Mouse (Mus musculus): ENCODE data around the gene Igf2bp3. TPM values are rescaled to one million over a fixed set of nuclear protein-coding genes. Genes with fewer than 3 reads are reported as not detected.

The Igf2bp3 gene
- polyA plus RNA-seq, 1 experiment from 2014 or later = 33.5 TPM

DNA sequence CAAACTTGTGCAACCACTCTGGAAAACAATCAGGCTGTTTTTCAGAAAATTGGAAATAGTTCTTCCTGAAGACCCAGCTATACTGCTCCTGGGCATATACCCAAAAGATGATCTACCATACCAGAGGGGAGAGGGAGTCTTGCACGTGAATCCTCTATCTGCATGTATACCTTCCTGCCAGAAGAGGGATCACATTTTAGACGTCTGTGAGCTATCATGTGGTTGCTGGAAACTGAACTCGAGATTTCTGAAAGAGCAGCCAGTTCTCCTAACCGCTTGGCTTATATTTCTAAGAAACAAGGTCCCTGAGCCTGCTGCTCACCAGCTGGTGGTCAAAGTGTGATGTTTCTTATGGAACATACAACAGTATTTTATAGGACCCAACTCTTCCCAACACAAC lies 146.4 kb downstream of the Igf2bp3 start:
- 39% methylated on average over 3 of the region's 4 CpGs for WGBS
- Histone ChIP-seq H3K27me3 (ENCODE audit: control insufficient read depth, insufficient read depth, low read length) (no peaks in the 10 kb centered on the region), H3K4me2 (ENCODE audit: low read depth, low read length) (no peak overlapping the region), H3K9ac (ENCODE audit: low read length) (no peak overlapping the region), H3K36me3 (ENCODE audit: control insufficient read depth, insufficient read depth) (no peaks in the 10 kb centered on the region), H3K9me3 (replicated peaks; ENCODE audit: control insufficient read depth, low read length) (no peaks in the 10 kb centered on the region), H3K4me1 (ENCODE audit: control insufficient read depth, insufficient read depth, low read length) (0 out of 2 replicates have a peak, but pooled peaks cover 2% of the 10 kb centered on the region), H3K27ac (ENCODE audit: low read length) (no peak overlapping the region), H3K4me3 (ENCODE audit: low read length) (no peak overlapping the region)
- no peak for ATAC-seq (replicated peaks; ENCODE audit: extremely low read depth, insufficient read depth, low FRiP score)

GRCm38 (mm10) chr6:49057053-49058021 lies 157.4 kb downstream of the Igf2bp3 start:
- no peaks in the 10 kb centered on the region for H3K4me1 ChIP-seq (ENCODE audit: control insufficient read depth, insufficient read depth, low read length)
- no peak for ATAC-seq (replicated peaks; ENCODE audit: extremely low read depth, insufficient read depth, low FRiP score)
- 38% methylated on average over 8 of the region's 8 CpGs for WGBS
- no peak overlapping the region for H3K4me3 ChIP-seq (ENCODE audit: low read length)
- H3K9me3 ChIP-seq (replicated peaks; ENCODE audit: control insufficient read depth, low read length) = no peaks in the 10 kb centered on the region
- no peak overlapping the region for H3K9ac ChIP-seq (ENCODE audit: low read length)
- no peak overlapping the region for H3K27ac ChIP-seq (ENCODE audit: low read length)
- no peaks in the 10 kb centered on the region for H3K27me3 ChIP-seq (ENCODE audit: control insufficient read depth, insufficient read depth, low read length)
- H3K4me2 ChIP-seq (ENCODE audit: low read depth, low read length) = no peak overlapping the region
- H3K36me3 ChIP-seq (ENCODE audit: control insufficient read depth, insufficient read depth) = no peaks in the 10 kb centered on the region

DNA sequence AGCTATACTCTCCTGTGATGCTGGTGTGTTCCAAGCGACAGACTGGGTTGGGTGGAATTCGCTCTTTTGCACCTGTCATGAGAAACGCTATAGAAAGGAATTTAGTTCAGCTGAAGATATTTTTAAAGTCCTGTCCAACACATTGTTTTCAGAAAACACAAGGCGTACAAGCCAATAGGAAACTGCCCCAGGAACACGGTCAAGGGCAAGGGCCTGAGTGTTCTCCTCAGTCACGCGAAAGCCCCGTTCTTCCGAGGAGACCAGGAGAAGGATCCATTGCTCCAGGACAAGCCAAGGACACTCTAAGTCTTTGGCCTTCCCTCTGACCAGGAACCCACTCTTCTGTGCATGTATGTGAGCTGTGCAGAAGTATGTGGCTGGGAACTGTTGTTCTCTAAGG lies 158.7 kb downstream of the Igf2bp3 start:
- H3K4me3 ChIP-seq (ENCODE audit: low read length) = no peak overlapping the region
- no peaks in the 10 kb centered on the region for H3K4me1 ChIP-seq (ENCODE audit: control insufficient read depth, insufficient read depth, low read length)
- no peak overlapping the region for H3K9ac ChIP-seq (ENCODE audit: low read length)
- no peak overlapping the region for H3K4me2 ChIP-seq (ENCODE audit: low read depth, low read length)
- H3K36me3 ChIP-seq (ENCODE audit: control insufficient read depth, insufficient read depth) = no peaks in the 10 kb centered on the region
- no peak overlapping the region for H3K27ac ChIP-seq (ENCODE audit: low read length)
- 78% methylated on average over 9 of the region's 9 CpGs for WGBS
- no peaks in the 10 kb centered on the region for H3K27me3 ChIP-seq (ENCODE audit: control insufficient read depth, insufficient read depth, low read length)
- ATAC-seq (replicated peaks; ENCODE audit: extremely low read depth, insufficient read depth, low FRiP score) = no peak
- no peaks in the 10 kb centered on the region for H3K9me3 ChIP-seq (replicated peaks; ENCODE audit: control insufficient read depth, low read length)

GRCm38 (mm10) chr6:49055256-49055733 lies 159.5 kb downstream of the Igf2bp3 start:
- H3K9me3 ChIP-seq (replicated peaks; ENCODE audit: control insufficient read depth, low read length) = no peaks in the 10 kb centered on the region
- H3K4me1 ChIP-seq (ENCODE audit: control insufficient read depth, insufficient read depth, low read length) = no peaks in the 10 kb centered on the region
- no peaks in the 10 kb centered on the region for H3K36me3 ChIP-seq (ENCODE audit: control insufficient read depth, insufficient read depth)
- 38% methylated on average over 7 of the region's 7 CpGs for WGBS
- H3K4me2 ChIP-seq (ENCODE audit: low read depth, low read length) = no peak overlapping the region
- no peak overlapping the region for H3K9ac ChIP-seq (ENCODE audit: low read length)
- H3K4me3 ChIP-seq (ENCODE audit: low read length) = no peak overlapping the region
- H3K27ac ChIP-seq (ENCODE audit: low read length) = no peak overlapping the region
- no peaks in the 10 kb centered on the region for H3K27me3 ChIP-seq (ENCODE audit: control insufficient read depth, insufficient read depth, low read length)
- no peak for ATAC-seq (replicated peaks; ENCODE audit: extremely low read depth, insufficient read depth, low FRiP score)

GRCm38 (mm10) chr6:49052191-49052590 lies 162.6 kb downstream of the Igf2bp3 start:
- WGBS = 46% methylated on average over 5 of the region's 5 CpGs
- Histone ChIP-seq H3K4me1 (ENCODE audit: control insufficient read depth, insufficient read depth, low read length) (no peaks in the 10 kb centered on the region), H3K27ac (ENCODE audit: low read length) (no peak overlapping the region), H3K4me3 (ENCODE audit: low read length) (no peak overlapping the region), H3K4me2 (ENCODE audit: low read depth, low read length) (no peak overlapping the region), H3K9ac (ENCODE audit: low read length) (no peak overlapping the region), H3K36me3 (ENCODE audit: control insufficient read depth, insufficient read depth) (no peaks in the 10 kb centered on the region), H3K27me3 (ENCODE audit: control insufficient read depth, insufficient read depth, low read length) (no peaks in the 10 kb centered on the region), H3K9me3 (replicated peaks; ENCODE audit: control insufficient read depth, low read length) (no peaks in the 10 kb centered on the region)
- no peak for ATAC-seq (replicated peaks; ENCODE audit: extremely low read depth, insufficient read depth, low FRiP score)

DNA sequence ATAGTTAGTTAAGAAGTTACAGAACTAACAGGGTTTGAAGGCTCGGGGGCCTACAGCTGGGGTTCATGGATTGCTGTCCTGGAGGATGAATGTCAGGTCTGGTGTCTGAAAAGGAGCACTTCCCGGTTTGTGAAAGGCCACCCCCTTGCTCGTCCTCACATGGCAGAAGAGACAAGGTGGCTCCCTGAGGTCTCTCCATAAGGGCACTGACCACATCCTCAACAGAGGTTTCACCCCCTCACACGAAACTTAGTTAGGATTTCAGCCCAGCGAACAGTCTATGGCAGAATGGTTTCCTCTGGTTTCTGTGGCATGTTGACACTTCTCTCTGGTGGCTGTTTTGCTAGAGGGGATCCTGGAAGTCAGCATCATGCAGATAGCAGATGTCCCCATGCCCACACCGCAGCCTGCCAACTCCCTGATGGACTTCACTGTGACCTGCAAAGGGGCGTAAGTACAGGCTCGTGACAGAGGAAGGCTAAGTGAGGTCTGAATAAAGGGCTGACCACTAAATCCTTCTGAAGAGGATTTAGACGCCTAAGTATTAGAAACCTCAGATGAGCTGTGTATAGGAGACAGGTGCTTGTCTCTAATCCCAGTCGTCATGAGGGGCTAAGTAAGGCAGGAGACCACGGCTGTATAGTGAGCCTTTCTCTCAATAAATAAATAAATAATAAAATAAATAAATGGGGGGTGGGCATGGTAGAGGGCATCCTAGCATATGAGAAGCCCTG lies 163.9 kb downstream of the Igf2bp3 start:
- WGBS = 70% methylated on average over 11 of the region's 11 CpGs
- no peaks in the 10 kb centered on the region for H3K36me3 ChIP-seq (ENCODE audit: control insufficient read depth, insufficient read depth)
- H3K4me1 ChIP-seq (ENCODE audit: control insufficient read depth, insufficient read depth, low read length) = no peaks in the 10 kb centered on the region
- no peaks in the 10 kb centered on the region for H3K9me3 ChIP-seq (replicated peaks; ENCODE audit: control insufficient read depth, low read length)
- no peak overlapping the region for H3K4me3 ChIP-seq (ENCODE audit: low read length)
- ATAC-seq (replicated peaks; ENCODE audit: extremely low read depth, insufficient read depth, low FRiP score) = no peak
- no peak overlapping the region for H3K4me2 ChIP-seq (ENCODE audit: low read depth, low read length)
- no peak overlapping the region for H3K9ac ChIP-seq (ENCODE audit: low read length)
- H3K27me3 ChIP-seq (ENCODE audit: control insufficient read depth, insufficient read depth, low read length) = no peaks in the 10 kb centered on the region
- H3K27ac ChIP-seq (ENCODE audit: low read length) = no peak overlapping the region

DNA sequence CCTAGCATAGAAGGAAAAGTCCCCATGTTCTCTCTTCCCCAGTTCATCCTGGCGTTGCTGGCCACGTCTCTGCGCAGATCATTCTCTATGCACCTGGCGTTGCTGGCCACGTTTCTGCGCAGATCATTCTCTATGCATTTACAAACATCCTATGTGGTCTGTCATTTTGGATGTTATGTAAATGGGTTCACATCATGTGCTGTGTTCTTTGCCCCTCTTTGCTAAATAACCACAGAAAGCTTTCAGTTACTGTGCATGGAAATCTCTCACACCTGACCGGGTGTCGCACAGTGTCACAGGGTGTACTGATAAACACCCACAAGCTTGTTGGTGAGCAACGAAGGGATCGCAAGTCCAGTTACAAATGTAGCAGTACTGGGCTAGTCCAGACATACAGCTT lies 166.4 kb downstream of the Igf2bp3 start:
- ATAC-seq (replicated peaks; ENCODE audit: extremely low read depth, insufficient read depth, low FRiP score) = no peak
- Histone ChIP-seq H3K27ac (ENCODE audit: low read length) (no peak overlapping the region), H3K4me3 (ENCODE audit: low read length) (no peak overlapping the region), H3K4me2 (ENCODE audit: low read depth, low read length) (no peak overlapping the region), H3K4me1 (ENCODE audit: control insufficient read depth, insufficient read depth, low read length) (no peaks in the 10 kb centered on the region), H3K27me3 (ENCODE audit: control insufficient read depth, insufficient read depth, low read length) (no peaks in the 10 kb centered on the region), H3K9ac (ENCODE audit: low read length) (no peak overlapping the region), H3K9me3 (replicated peaks; ENCODE audit: control insufficient read depth, low read length) (no peaks in the 10 kb centered on the region), H3K36me3 (ENCODE audit: control insufficient read depth, insufficient read depth) (no peaks in the 10 kb centered on the region)
- 82% methylated on average over 10 of the region's 10 CpGs for WGBS

GRCm38 (mm10) chr6:49047848-49048247 lies 166.9 kb downstream of the Igf2bp3 start:
- Histone ChIP-seq H3K4me2 (ENCODE audit: low read depth, low read length) (no peak overlapping the region), H3K4me3 (ENCODE audit: low read length) (no peak overlapping the region), H3K27me3 (ENCODE audit: control insufficient read depth, insufficient read depth, low read length) (no peaks in the 10 kb centered on the region), H3K9ac (ENCODE audit: low read length) (no peak overlapping the region), H3K27ac (ENCODE audit: low read length) (no peak overlapping the region), H3K36me3 (ENCODE audit: control insufficient read depth, insufficient read depth) (no peaks in the 10 kb centered on the region), H3K4me1 (ENCODE audit: control insufficient read depth, insufficient read depth, low read length) (no peaks in the 10 kb centered on the region), H3K9me3 (replicated peaks; ENCODE audit: control insufficient read depth, low read length) (no peaks in the 10 kb centered on the region)
- ATAC-seq (replicated peaks; ENCODE audit: extremely low read depth, insufficient read depth, low FRiP score) = no peak
- 61% methylated on average over 10 of the region's 10 CpGs for WGBS

GRCm38 (mm10) chr6:49046976-49047375 lies 167.8 kb downstream of the Igf2bp3 start:
- Histone ChIP-seq H3K36me3 (ENCODE audit: control insufficient read depth, insufficient read depth) (no peaks in the 10 kb centered on the region), H3K9me3 (replicated peaks; ENCODE audit: control insufficient read depth, low read length) (no peaks in the 10 kb centered on the region), H3K4me3 (ENCODE audit: low read length) (no peak overlapping the region), H3K27me3 (ENCODE audit: control insufficient read depth, insufficient read depth, low read length) (no peaks in the 10 kb centered on the region), H3K4me2 (ENCODE audit: low read depth, low read length) (no peak overlapping the region), H3K9ac (ENCODE audit: low read length) (no peak overlapping the region), H3K4me1 (ENCODE audit: control insufficient read depth, insufficient read depth, low read length) (no peaks in the 10 kb centered on the region), H3K27ac (ENCODE audit: low read length) (no peak overlapping the region)
- WGBS = 76% methylated on average over 8 of the region's 8 CpGs
- ATAC-seq (replicated peaks; ENCODE audit: extremely low read depth, insufficient read depth, low FRiP score) = no peak
